In genomic region chr2:154436076-154436457, GRCm38 (mm10) we compare ENCODE assay signal across 7 mouse cellular contexts. TPM values are rescaled to one million over a fixed set of nuclear protein-coding genes. Genes with fewer than 3 reads are reported as not detected.
DNase-seq lines count a peak whose midpoint lies in the region; ATAC-seq lines count a peak whose summit lies in the region.

No protein-coding gene starts in this region.

- peak; percentile 99 for DNase-seq in adrenal gland, postnatal 14 days
- peak; percentile 97 for DNase-seq in embryonic facial prominence, embryonic 11.5 days (ENCODE audit: low spot score)
- DNase-seq in kidney, adult 11 months: peak; percentile 98
- DNase-seq in limb, embryonic 10.5 days (ENCODE audit: low spot score): peak; percentile 98
- DNase-seq in spleen, adult 12 weeks (ENCODE audit: low spot score): peak; percentile 97

- H3K9me3 ChIP-seq in embryonic facial prominence, embryonic 11.5 days (replicated peaks; ENCODE audit: control insufficient read depth, low read length): no peaks in the 10 kb centered on the region
- H3K9me3 ChIP-seq in limb, embryonic 10.5 days (replicated peaks): no peaks in the 10 kb centered on the region
- no peaks in the 10 kb centered on the region for H3K9me3 ChIP-seq in midbrain, embryonic 13.5 days

- H3K4me2 ChIP-seq in embryonic facial prominence, embryonic 11.5 days (ENCODE audit: low read depth, low read length): peak overlapping the region; percentile 27
- H3K4me2 ChIP-seq in midbrain, embryonic 13.5 days (replicated peaks): peak overlapping the region; percentile 43

- H3K36me3 ChIP-seq in embryonic facial prominence, embryonic 11.5 days (replicated peaks; ENCODE audit: control insufficient read depth, insufficient read depth, low read depth, low read length): no peaks in the 10 kb centered on the region
- 0 out of 2 replicates have a peak, but pooled peaks cover 2% of the 10 kb centered on the region for H3K36me3 ChIP-seq in limb, embryonic 10.5 days
- H3K36me3 ChIP-seq in midbrain, embryonic 13.5 days: no peaks in the 10 kb centered on the region

- H3K4me3 ChIP-seq in embryonic facial prominence, embryonic 11.5 days (ENCODE audit: low read depth, low read length): peak overlapping the region; percentile 95
- peak overlapping the region; percentile 95 for H3K4me3 ChIP-seq in limb, embryonic 10.5 days
- peak overlapping the region; percentile 98 for H3K4me3 ChIP-seq in midbrain, embryonic 13.5 days (replicated peaks)

- no peaks in the 10 kb centered on the region for H3K4me1 ChIP-seq in embryonic facial prominence, embryonic 11.5 days (ENCODE audit: control insufficient read depth, insufficient read depth, low read length)
- H3K4me1 ChIP-seq in limb, embryonic 10.5 days: peaks cover 27% of the 10 kb centered on the region
- H3K4me1 ChIP-seq in midbrain, embryonic 13.5 days (replicated peaks): peaks cover 36% of the 10 kb centered on the region

- 1% methylated on average over 33 of the region's 44 CpGs for WGBS in embryonic facial prominence, embryonic 11.5 days
- WGBS in limb, embryonic 10.5 days: 1% methylated on average over 44 of the region's 44 CpGs
- WGBS in midbrain, embryonic 13.5 days: 1% methylated on average over 43 of the region's 44 CpGs

- ATAC-seq in embryonic facial prominence, embryonic 11.5 days (replicated peaks; ENCODE audit: insufficient number of reproducible peaks, low FRiP score, low TSS enrichment, low read depth): peak; percentile 99
- ATAC-seq in granulocyte monocyte progenitor cell, adult 5-6 weeks (replicated peaks; ENCODE audit: poor library complexity, severe bottlenecking): peak; percentile 98
- ATAC-seq in midbrain, embryonic 13.5 days: peak; percentile 99

- peak overlapping the region; percentile 98 for H3K9ac ChIP-seq in embryonic facial prominence, embryonic 11.5 days (replicated peaks; ENCODE audit: low read length)
- H3K9ac ChIP-seq in midbrain, embryonic 13.5 days (replicated peaks): peak overlapping the region; percentile 99

- no peaks in the 10 kb centered on the region for H3K27me3 ChIP-seq in embryonic facial prominence, embryonic 11.5 days (ENCODE audit: control insufficient read depth, insufficient read depth, low read length)
- no peaks in the 10 kb centered on the region for H3K27me3 ChIP-seq in limb, embryonic 10.5 days (ENCODE audit: low read depth, poor library complexity, severe bottlenecking)
- no peaks in the 10 kb centered on the region for H3K27me3 ChIP-seq in midbrain, embryonic 13.5 days

- peak overlapping the region; percentile 92; the same call in 1 of the 2 replicates for H3K27ac ChIP-seq in embryonic facial prominence, embryonic 11.5 days (replicated peaks; ENCODE audit: low read depth, low read length)
- H3K27ac ChIP-seq in limb, embryonic 10.5 days: peak overlapping the region; percentile 97
- peak overlapping the region; percentile 95 for H3K27ac ChIP-seq in midbrain, embryonic 13.5 days

RNA-seq across cellular contexts. Expression of gene Cbfa2t2, which starts 0.2 kb away (rescaled TPM):
- 36.1 and 42.5 TPM in 2 replicates for total RNA-seq in adrenal gland, postnatal 14 days (2021)
- polyA plus RNA-seq in embryonic facial prominence, embryonic 11.5 days (2014; fragmentation: Nextera tagmentation; extraction: Ambion mirVana): 47.4 and 51.9 TPM in 2 replicates
- 13.3 and 14.7 TPM in 2 replicates for total RNA-seq in granulocyte monocyte progenitor cell, adult 5-6 weeks (2014; fragmentation: Nextera tagmentation)
- total RNA-seq in granulocyte monocyte progenitor cell, adult 5-6 weeks (2017): 12.1 and 13.0 TPM in 2 replicates
- polyA plus RNA-seq in limb, embryonic 10.5 days (2016; fragmentation: Nextera tagmentation; extraction: Ambion mirVana): 54.0 and 59.2 TPM in 2 replicates
- polyA plus RNA-seq in midbrain, embryonic 13.5 days (2015; fragmentation: Nextera tagmentation; extraction: Ambion mirVana): 71.6 and 83.1 TPM in 2 replicates

RNA-seq across cellular contexts. Expression of gene Snta1, which starts 28.2 kb away (rescaled TPM):
- 27.7 and 32.3 TPM in 2 replicates for total RNA-seq in adrenal gland, postnatal 14 days (2021)
- 2.1 TPM in 2 replicates for polyA plus RNA-seq in embryonic facial prominence, embryonic 11.5 days (2014; fragmentation: Nextera tagmentation; extraction: Ambion mirVana)
- 0.56 TPM in 1 of 2 replicates, not detected in the other for total RNA-seq in granulocyte monocyte progenitor cell, adult 5-6 weeks (2014; fragmentation: Nextera tagmentation)
- 0.04 TPM in 1 of 2 replicates, not detected in the other for total RNA-seq in granulocyte monocyte progenitor cell, adult 5-6 weeks (2017)
- polyA plus RNA-seq in limb, embryonic 10.5 days (2016; fragmentation: Nextera tagmentation; extraction: Ambion mirVana): 2.8 and 3.2 TPM in 2 replicates
- polyA plus RNA-seq in midbrain, embryonic 13.5 days (2015; fragmentation: Nextera tagmentation; extraction: Ambion mirVana): 4.8 and 5.9 TPM in 2 replicates

Comparison
In these comparisons a context has a peak if more than half of its experiments do, and no peak if none do; other contexts are left out.
1. Peak in every context shown above with its lines: DNase-seq, ATAC-seq, H3K4me3 ChIP-seq and H3K27ac ChIP-seq.